Mouse (Mus musculus) testis, adult 2 months (tissue): ENCODE data around the gene Aff3.

Experiments
- CTCF ChIP-seq: fragments of 200-500 bp; IDR thresholded peaks from 2 replicates; pipeline ENCODE4 v1.5.1; 2012; ENCODE audit warnings: low read depth, mild to moderate bottlenecking, inconsistent platforms, low read length, moderate library complexity; ENCODE audit not compliant: control insufficient read depth, insufficient read depth, insufficient replicate concordance
- POLR2A ChIP-seq: fragments of 200-500 bp; IDR thresholded peaks from 2 replicates; pipeline ENCODE4 v1.6.1; 2012; ENCODE audit warnings: low read depth, mild to moderate bottlenecking, inconsistent platforms, low read length, moderate library complexity; ENCODE audit not compliant: control insufficient read depth

- no peak for TF ChIP-seq CTCF
- no peak for TF ChIP-seq POLR2A
Measured at GRCm38 (mm10) chr1:38502797-38503196, 162.0 kb downstream of the Aff3 start.
